ENCODE assay signal across 8 mouse cellular contexts in genomic region chr7:139950283-139950971, GRCm38 (mm10). TPM values are rescaled to one million over a fixed set of nuclear protein-coding genes. Genes with fewer than 3 reads are reported as not detected.
DNase-seq lines count a peak whose midpoint lies in the region; ATAC-seq and TF ChIP-seq lines count a peak whose summit lies in the region.

No protein-coding gene starts in this region.

- TF ChIP-seq CTCF in embryonic fibroblast, embryonic 13.5 days (IDR thresholded peaks at IDR 0.05; ENCODE audit: borderline replicate concordance, insufficient read depth, low read length): no peak
- no peak for TF ChIP-seq CTCF in heart, postnatal 0 days (IDR thresholded peaks at IDR 0.05; ENCODE audit: low read depth)

- peak overlapping the region; percentile 63 for H3K4me3 ChIP-seq in embryonic fibroblast, embryonic 13.5 days (ENCODE audit: insufficient read depth, low read length)
- peak overlapping the region; percentile 69 for H3K4me3 ChIP-seq in heart, postnatal 0 days (ENCODE audit: low read depth, low read length)
- peak overlapping the region; percentile 64 for H3K4me3 ChIP-seq in stomach, embryonic 15.5 days (replicated peaks)

- no peaks in the 10 kb centered on the region for H3K9me3 ChIP-seq in heart, postnatal 0 days (replicated peaks; ENCODE audit: control insufficient read depth, low read length)
- no peaks in the 10 kb centered on the region for H3K9me3 ChIP-seq in stomach, embryonic 15.5 days

- H3K4me1 ChIP-seq in embryonic fibroblast, embryonic 13.5 days (ENCODE audit: control insufficient read depth, insufficient read depth, low read length): no peaks in the 10 kb centered on the region
- H3K4me1 ChIP-seq in heart, postnatal 0 days (ENCODE audit: control insufficient read depth, insufficient read depth): peaks cover 3% of the 10 kb centered on the region; the same call in 1 of the 2 replicates
- H3K4me1 ChIP-seq in stomach, embryonic 15.5 days: no peaks in the 10 kb centered on the region

- ATAC-seq in heart, postnatal 0 days (ENCODE audit: insufficient read depth, low read depth): peak; percentile 78
- peak; percentile 64 for ATAC-seq in megakaryocyte progenitor cell, adult 5-6 weeks (replicated peaks; ENCODE audit: poor library complexity)
- ATAC-seq in stomach, embryonic 15.5 days (ENCODE audit: insufficient read depth, low FRiP score, low read depth): peak; percentile 66

- peak; percentile 57 for DNase-seq in urinary bladder, postnatal 14 days (ENCODE audit: low spot score)
- DNase-seq in urinary bladder, postnatal 10 days (ENCODE audit: low spot score): no peak
- DNase-seq in heart, postnatal 0 days (ENCODE audit: low spot score): peak; percentile 73
- peak; percentile 30 to 70 for DNase-seq in kidney, postnatal 36 days
- no peak for DNase-seq in cerebellum, postnatal 36 days

- H3K27ac ChIP-seq in embryonic fibroblast, embryonic 13.5 days (ENCODE audit: insufficient read depth, low read length): 0 out of 2 replicates have a peak overlapping the region, but pooled peaks have one; percentile 2
- peak overlapping the region; percentile 44 for H3K27ac ChIP-seq in heart, postnatal 0 days (ENCODE audit: low read depth)
- peak overlapping the region; percentile 61; the same call in 1 of the 2 replicates for H3K27ac ChIP-seq in stomach, embryonic 15.5 days

- under 1% methylated on average over 33 of the region's 33 CpGs for WGBS in heart, postnatal 0 days
- under 1% methylated on average over 33 of the region's 33 CpGs for WGBS in stomach, embryonic 15.5 days

- H3K36me3 ChIP-seq in heart, postnatal 0 days (replicated peaks; ENCODE audit: control insufficient read depth, insufficient read depth, low read length): no peaks in the 10 kb centered on the region
- H3K36me3 ChIP-seq in stomach, embryonic 15.5 days: no peaks in the 10 kb centered on the region

- peak; percentile 86 for TF ChIP-seq POLR2A in embryonic fibroblast, embryonic 13.5 days (IDR thresholded peaks at IDR 0.05; ENCODE audit: low read depth, low read length)

- TF ChIP-seq EP300 in heart, postnatal 0 days (IDR thresholded peaks at IDR 0.05; ENCODE audit: low read depth): no peak

- peak overlapping the region; percentile 67 for H3K4me2 ChIP-seq in heart, postnatal 0 days (ENCODE audit: low read depth, low read length)
- peak overlapping the region; percentile 97 for H3K4me2 ChIP-seq in stomach, embryonic 15.5 days

- peak overlapping the region; percentile 55 for H3K9ac ChIP-seq in heart, postnatal 0 days (replicated peaks; ENCODE audit: low read depth, low read length)
- peak overlapping the region; percentile 37 for H3K9ac ChIP-seq in stomach, embryonic 15.5 days

- peaks cover 22% of the 10 kb centered on the region for H3K27me3 ChIP-seq in heart, postnatal 0 days (ENCODE audit: control insufficient read depth, insufficient read depth, low read length)
- peaks cover 17% of the 10 kb centered on the region for H3K27me3 ChIP-seq in stomach, embryonic 15.5 days (replicated peaks)

RNA-seq across cellular contexts. Expression of gene Utf1, which starts 6.8 kb away (rescaled TPM):
- polyA plus RNA-seq in embryonic fibroblast, embryonic 13.5 days (2011; ENCODE audit: insufficient read length, low read depth, missing spikeins): not detected in 2 replicates
- total RNA-seq in heart, postnatal 0 days (2014; rRNA removed; ENCODE audit: low replicate concordance): not detected in 2 replicates
- not detected in 2 replicates for polyA plus RNA-seq in heart, postnatal 0 days (2015; fragmentation: Nextera tagmentation; extraction: Ambion mirVana)
- not detected in 2 replicates for total RNA-seq in megakaryocyte progenitor cell, adult 5-6 weeks (2015)
- not detected in 2 replicates for total RNA-seq in megakaryocyte progenitor cell, adult 5-6 weeks (2017)
- polyA plus RNA-seq in stomach, embryonic 15.5 days (2015; fragmentation: Nextera tagmentation; extraction: Ambion mirVana): 0.10 TPM in 1 of 2 replicates, not detected in the other

RNA-seq across cellular contexts. Expression of gene 6430531B16Rik, which starts 28.1 kb away (rescaled TPM):
- not detected in 2 replicates for polyA plus RNA-seq in embryonic fibroblast, embryonic 13.5 days (2011; ENCODE audit: insufficient read length, low read depth, missing spikeins)
- total RNA-seq in heart, postnatal 0 days (2014; rRNA removed; ENCODE audit: low replicate concordance): not detected in 2 replicates
- polyA plus RNA-seq in heart, postnatal 0 days (2015; fragmentation: Nextera tagmentation; extraction: Ambion mirVana): 0.23 TPM in 1 of 2 replicates, not detected in the other
- total RNA-seq in megakaryocyte progenitor cell, adult 5-6 weeks (2015): 0.10 and 0.27 TPM in 2 replicates
- 0.57 TPM in 1 of 2 replicates, not detected in the other for total RNA-seq in megakaryocyte progenitor cell, adult 5-6 weeks (2017)
- 0.21 and 0.45 TPM in 2 replicates for polyA plus RNA-seq in stomach, embryonic 15.5 days (2015; fragmentation: Nextera tagmentation; extraction: Ambion mirVana)

RNA-seq across cellular contexts. Expression of gene Adam8, which starts 41.9 kb away (rescaled TPM):
- polyA plus RNA-seq in embryonic fibroblast, embryonic 13.5 days (2011; ENCODE audit: insufficient read length, low read depth, missing spikeins): 9.0 and 17.4 TPM in 2 replicates
- total RNA-seq in heart, postnatal 0 days (2014; rRNA removed; ENCODE audit: low replicate concordance): 5.4 and 83.4 TPM in 2 replicates
- polyA plus RNA-seq in heart, postnatal 0 days (2015; fragmentation: Nextera tagmentation; extraction: Ambion mirVana): 0.31 and 1.2 TPM in 2 replicates
- 1.3 and 1.9 TPM in 2 replicates for total RNA-seq in megakaryocyte progenitor cell, adult 5-6 weeks (2015)
- total RNA-seq in megakaryocyte progenitor cell, adult 5-6 weeks (2017): 1.3 and 1.7 TPM in 2 replicates
- polyA plus RNA-seq in stomach, embryonic 15.5 days (2015; fragmentation: Nextera tagmentation; extraction: Ambion mirVana): 2.5 and 2.7 TPM in 2 replicates

RNA-seq across cellular contexts. Expression of gene Kndc1, which starts 55.9 kb away (rescaled TPM):
- polyA plus RNA-seq in embryonic fibroblast, embryonic 13.5 days (2011; ENCODE audit: insufficient read length, low read depth, missing spikeins): not detected in 2 replicates
- 0.23 TPM in 1 of 2 replicates, not detected in the other for total RNA-seq in heart, postnatal 0 days (2014; rRNA removed; ENCODE audit: low replicate concordance)
- polyA plus RNA-seq in heart, postnatal 0 days (2015; fragmentation: Nextera tagmentation; extraction: Ambion mirVana): 0.08 TPM in 1 of 2 replicates, not detected in the other
- not detected in 2 replicates for total RNA-seq in megakaryocyte progenitor cell, adult 5-6 weeks (2015)
- not detected in 2 replicates for total RNA-seq in megakaryocyte progenitor cell, adult 5-6 weeks (2017)
- 0.14 and 0.34 TPM in 2 replicates for polyA plus RNA-seq in stomach, embryonic 15.5 days (2015; fragmentation: Nextera tagmentation; extraction: Ambion mirVana)

Comparison
In these comparisons a context has a peak if more than half of its experiments do, and no peak if none do; other contexts are left out.
1. DNase-seq: peak in urinary bladder, postnatal 14 days (single experiment), heart, postnatal 0 days (single experiment) and kidney, postnatal 36 days (2 of 2); none in urinary bladder, postnatal 10 days (single experiment) and cerebellum, postnatal 36 days (0 of 2).
2. H3K27ac ChIP-seq: peak in every context shown above with its lines; median percentile 61 in stomach, embryonic 15.5 days; 44 in heart, postnatal 0 days; 2 in embryonic fibroblast, embryonic 13.5 days.
3. Peak in every context shown above with its lines, with median percentiles within 50 percentile points of each other: H3K4me3 ChIP-seq and ATAC-seq.